Comparison of ENCODE assay signal across 9 mouse cellular contexts in genomic region chr10:19850544-19850997, GRCm38 (mm10). TPM values are rescaled to one million over a fixed set of nuclear protein-coding genes. Genes with fewer than 3 reads are reported as not detected.
DNase-seq lines count a peak whose midpoint lies in the region; ATAC-seq and TF ChIP-seq lines count a peak whose summit lies in the region.
"Had no signal": no experiment of that assay in that cellular context is flagged by ENCODE, and none has a peak within 500 bp of the region (broad histone marks: within the 10 kb centered on the region; RNA-seq: fewer than 3 reads in every experiment).

No protein-coding gene starts in this region.

- no peaks in the 10 kb centered on the region for H3K36me3 ChIP-seq in heart, embryonic 11.5 days (ENCODE audit: control insufficient read depth, insufficient read depth, low read length)
- H3K36me3 ChIP-seq in embryonic facial prominence, embryonic 11.5 days (replicated peaks; ENCODE audit: control insufficient read depth, insufficient read depth, low read depth, low read length): no peaks in the 10 kb centered on the region
- no peaks in the 10 kb centered on the region for H3K36me3 ChIP-seq in hindbrain, embryonic 13.5 days
- H3K36me3 ChIP-seq in liver, postnatal 0 days (replicated peaks; ENCODE audit: insufficient read depth, low read length): no peaks in the 10 kb centered on the region
- H3K36me3 ChIP-seq in stomach, embryonic 15.5 days: no peaks in the 10 kb centered on the region

- peak overlapping the region; percentile 99 for H3K4me2 ChIP-seq in heart, embryonic 11.5 days
- peak overlapping the region; percentile 100 for H3K4me2 ChIP-seq in embryonic facial prominence, embryonic 11.5 days (ENCODE audit: low read depth, low read length)
- peak overlapping the region; percentile 100 for H3K4me2 ChIP-seq in hindbrain, embryonic 13.5 days
- H3K4me2 ChIP-seq in liver, postnatal 0 days (ENCODE audit: low read depth, low read length): peak overlapping the region; percentile 78
- peak overlapping the region; percentile 100 for H3K4me2 ChIP-seq in stomach, embryonic 15.5 days

- no peak for ATAC-seq in heart, embryonic 11.5 days (replicated peaks; ENCODE audit: insufficient number of reproducible peaks, low FRiP score, low TSS enrichment)
- ATAC-seq in embryonic facial prominence, embryonic 11.5 days (replicated peaks; ENCODE audit: insufficient number of reproducible peaks, low FRiP score, low TSS enrichment, low read depth): peak; percentile 62
- ATAC-seq in hindbrain, embryonic 13.5 days (ENCODE audit: low FRiP score): peak; percentile 76
- ATAC-seq in liver, postnatal 0 days: peak; percentile 19; the same call in 1 of the 2 replicates
- ATAC-seq in stomach, embryonic 15.5 days (ENCODE audit: insufficient read depth, low FRiP score, low read depth): peak; percentile 44; the same call in 1 of the 2 replicates

- H3K27ac ChIP-seq in heart, embryonic 11.5 days (ENCODE audit: low read depth, low read length): no peak overlapping the region
- H3K27ac ChIP-seq in embryonic facial prominence, embryonic 11.5 days (replicated peaks; ENCODE audit: low read depth, low read length): no peak overlapping the region
- H3K27ac ChIP-seq in hindbrain, embryonic 13.5 days: no peak overlapping the region
- H3K27ac ChIP-seq in liver, postnatal 0 days (ENCODE audit: low read depth): no peak overlapping the region
- H3K27ac ChIP-seq in stomach, embryonic 15.5 days: no peak overlapping the region

- no peaks in the 10 kb centered on the region for H3K4me1 ChIP-seq in heart, embryonic 11.5 days (ENCODE audit: control insufficient read depth, insufficient read depth, low read length)
- peaks cover 11% of the 10 kb centered on the region for H3K4me1 ChIP-seq in embryonic facial prominence, embryonic 11.5 days (ENCODE audit: control insufficient read depth, insufficient read depth, low read length)
- peaks cover 34% of the 10 kb centered on the region for H3K4me1 ChIP-seq in hindbrain, embryonic 13.5 days (replicated peaks)
- H3K4me1 ChIP-seq in liver, postnatal 0 days (ENCODE audit: insufficient read depth): peaks cover 29% of the 10 kb centered on the region
- peaks cover 30% of the 10 kb centered on the region for H3K4me1 ChIP-seq in stomach, embryonic 15.5 days

- H3K4me3 ChIP-seq in heart, embryonic 11.5 days (ENCODE audit: low read depth, low read length): peak overlapping the region; percentile 64
- peak overlapping the region; percentile 61 for H3K4me3 ChIP-seq in embryonic facial prominence, embryonic 11.5 days (ENCODE audit: low read depth, low read length)
- peak overlapping the region; percentile 59 for H3K4me3 ChIP-seq in hindbrain, embryonic 13.5 days
- peak overlapping the region; percentile 51 for H3K4me3 ChIP-seq in liver, postnatal 0 days (ENCODE audit: low read depth, low read length)
- peak overlapping the region; percentile 54 for H3K4me3 ChIP-seq in stomach, embryonic 15.5 days (replicated peaks)

- peak overlapping the region; percentile 56; the same call in 1 of the 2 replicates for H3K9ac ChIP-seq in heart, embryonic 11.5 days (ENCODE audit: low read depth, low read length)
- peak overlapping the region; percentile 46 for H3K9ac ChIP-seq in embryonic facial prominence, embryonic 11.5 days (replicated peaks; ENCODE audit: low read length)
- H3K9ac ChIP-seq in hindbrain, embryonic 13.5 days: peak overlapping the region; percentile 71
- no peak overlapping the region for H3K9ac ChIP-seq in liver, postnatal 0 days (replicated peaks)
- H3K9ac ChIP-seq in stomach, embryonic 15.5 days: no peak overlapping the region

- no peak for TF ChIP-seq CTCF in liver, postnatal 0 days (IDR thresholded peaks at IDR 0.05; ENCODE audit: low read depth)

- TF ChIP-seq EP300 in liver, postnatal 0 days (IDR thresholded peaks at IDR 0.05; ENCODE audit: low read depth): no peak

- under 1% methylated on average over 36 of the region's 36 CpGs for WGBS in heart, embryonic 11.5 days (ENCODE audit: insufficient replicate concordance)
- under 1% methylated on average over 34 of the region's 36 CpGs for WGBS in embryonic facial prominence, embryonic 11.5 days
- under 1% methylated on average over 36 of the region's 36 CpGs for WGBS in hindbrain, embryonic 13.5 days
- under 1% methylated on average over 36 of the region's 36 CpGs for WGBS in liver, postnatal 0 days (ENCODE audit: insufficient replicate concordance)
- under 1% methylated on average over 36 of the region's 36 CpGs for WGBS in stomach, embryonic 15.5 days

- peaks cover 45% of the 10 kb centered on the region for H3K27me3 ChIP-seq in heart, embryonic 11.5 days (ENCODE audit: control insufficient read depth, insufficient read depth, low read length)
- H3K27me3 ChIP-seq in embryonic facial prominence, embryonic 11.5 days (ENCODE audit: control insufficient read depth, insufficient read depth, low read length): peaks cover 46% of the 10 kb centered on the region
- peaks cover 89% of the 10 kb centered on the region for H3K27me3 ChIP-seq in hindbrain, embryonic 13.5 days
- H3K27me3 ChIP-seq in liver, postnatal 0 days (ENCODE audit: insufficient read depth, low read length): peaks cover 49% of the 10 kb centered on the region
- peaks cover 53% of the 10 kb centered on the region for H3K27me3 ChIP-seq in stomach, embryonic 15.5 days (replicated peaks)

- DNase-seq in heart, adult 18-20 months: no peak
- DNase-seq in Muller cell, postnatal 12 days (ENCODE audit: inconsistent ontology term): peak; percentile 37
- DNase-seq in embryonic facial prominence, embryonic 11.5 days (ENCODE audit: low spot score): peak; percentile 55
- peak; percentile 31 for DNase-seq in liver, postnatal 0 days
- DNase-seq in MN1 (ENCODE audit: low spot score): no peak

- no peaks in the 10 kb centered on the region for H3K9me3 ChIP-seq in heart, embryonic 11.5 days (replicated peaks; ENCODE audit: control insufficient read depth, low read length)
- H3K9me3 ChIP-seq in embryonic facial prominence, embryonic 11.5 days (replicated peaks; ENCODE audit: control insufficient read depth, low read length): no peaks in the 10 kb centered on the region
- no peaks in the 10 kb centered on the region for H3K9me3 ChIP-seq in hindbrain, embryonic 13.5 days
- no peaks in the 10 kb centered on the region for H3K9me3 ChIP-seq in liver, postnatal 0 days (ENCODE audit: low read length)
- no peaks in the 10 kb centered on the region for H3K9me3 ChIP-seq in stomach, embryonic 15.5 days

RNA-seq across cellular contexts. Expression of gene Slc35d3, which starts 0.7 kb away (rescaled TPM):
- 2.1 and 2.5 TPM in 2 replicates for polyA plus RNA-seq in heart, embryonic 11.5 days (2014; fragmentation: Nextera tagmentation; extraction: Ambion mirVana)
- not detected for total RNA-seq in heart, adult 18-20 months (2021)
- polyA plus RNA-seq in embryonic facial prominence, embryonic 11.5 days (2014; fragmentation: Nextera tagmentation; extraction: Ambion mirVana): 0.84 and 0.91 TPM in 2 replicates
- polyA plus RNA-seq in hindbrain, embryonic 13.5 days (2015; fragmentation: Nextera tagmentation; extraction: Ambion mirVana): 1.3 and 1.4 TPM in 2 replicates
- polyA plus RNA-seq in liver, postnatal 0 days (2015; fragmentation: Nextera tagmentation; extraction: Ambion mirVana): 2.3 and 2.7 TPM in 2 replicates
- 0.60 and 0.83 TPM in 2 replicates for polyA plus RNA-seq in stomach, embryonic 15.5 days (2015; fragmentation: Nextera tagmentation; extraction: Ambion mirVana)
- total RNA-seq: neutrophil, adult 5-6 weeks had no signal

RNA-seq across cellular contexts. Expression of gene Pex7, which starts 56.9 kb away (rescaled TPM):
- 36.5 and 38.4 TPM in 2 replicates for polyA plus RNA-seq in heart, embryonic 11.5 days (2014; fragmentation: Nextera tagmentation; extraction: Ambion mirVana)
- 10 to 100 TPM; 35.9 to 38.7 TPM for total RNA-seq in heart, adult 18-20 months (2021)
- polyA plus RNA-seq in embryonic facial prominence, embryonic 11.5 days (2014; fragmentation: Nextera tagmentation; extraction: Ambion mirVana): 21.8 and 22.7 TPM in 2 replicates
- 24.8 and 30.7 TPM in 2 replicates for polyA plus RNA-seq in hindbrain, embryonic 13.5 days (2015; fragmentation: Nextera tagmentation; extraction: Ambion mirVana)
- polyA plus RNA-seq in liver, postnatal 0 days (2015; fragmentation: Nextera tagmentation; extraction: Ambion mirVana): 51.4 and 58.5 TPM in 2 replicates
- 40.7 and 45.4 TPM in 2 replicates for polyA plus RNA-seq in stomach, embryonic 15.5 days (2015; fragmentation: Nextera tagmentation; extraction: Ambion mirVana)

Comparison
In these comparisons a context has a peak if more than half of its experiments do, and no peak if none do; other contexts are left out.
1. H3K9ac ChIP-seq: peak in heart, embryonic 11.5 days (single experiment), embryonic facial prominence, embryonic 11.5 days (single experiment) and hindbrain, embryonic 13.5 days (single experiment); none in liver, postnatal 0 days (single experiment) and stomach, embryonic 15.5 days (single experiment).
2. DNase-seq: peak in Muller cell, postnatal 12 days (single experiment), embryonic facial prominence, embryonic 11.5 days (single experiment) and liver, postnatal 0 days (single experiment); none in heart, adult 18-20 months (0 of 2) and MN1 (single experiment).
3. Peak in every context shown above with its lines, with median percentiles within 50 percentile points of each other: H3K4me2 ChIP-seq and H3K4me3 ChIP-seq.